Mouse (Mus musculus) spleen, adult 2 months (tissue): ENCODE results near the gene Zfp324.

Experiments
- CTCF ChIP-seq: fragments of 200-500 bp; IDR thresholded peaks from 2 replicates; pipeline ENCODE4 v1.5.1; 2011; ENCODE audit warnings: mild to moderate bottlenecking, inconsistent platforms; ENCODE audit not compliant: insufficient read depth, insufficient read length, insufficient replicate concordance; ENCODE audit errors: extremely low read depth
- POLR2A ChIP-seq: fragments of 200-500 bp; IDR thresholded peaks from 2 replicates; pipeline ENCODE4 v1.6.1; 2011; ENCODE audit warnings: low read depth, low read length, inconsistent platforms

DNA sequence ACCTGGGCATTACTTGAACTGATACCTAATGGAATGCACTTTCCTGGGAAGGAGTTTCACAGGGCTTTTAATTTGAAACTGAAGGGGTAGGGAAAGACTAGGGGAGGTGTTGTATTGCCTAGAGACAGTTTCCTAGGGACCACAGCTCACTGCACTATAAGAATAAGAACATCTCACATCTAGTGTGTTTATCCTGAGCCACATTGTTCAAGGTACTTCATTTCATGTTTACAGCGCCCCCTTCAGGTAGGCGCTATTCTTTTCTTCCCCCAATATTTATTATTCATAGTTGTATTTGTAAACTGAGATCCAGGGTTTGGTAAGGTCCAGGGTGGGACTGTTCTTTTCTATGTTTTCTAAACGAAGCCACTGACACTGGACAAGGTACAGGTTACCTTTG lies 26.6 kb downstream of the Zfp324 start:
- TF ChIP-seq CTCF (no peak), POLR2A (no peak)
